Mouse (Mus musculus) lung, embryonic 16.5 days (tissue): Measurements from ENCODE around the gene Lyg2. TPM values are rescaled to one million over a fixed set of nuclear protein-coding genes. Genes with fewer than 3 reads are reported as not detected.

Experiments
- ATAC-seq: fragments of 200-750 bp; cut with Nextera tagmentation; 2 replicates; pipeline ENCODE4 v1.8.0; 2017; ENCODE audit warnings: low read depth, mild to moderate bottlenecking, moderate library complexity
- H3K27ac ChIP-seq: fragments of 300-500 bp; sonication (generic); 2 replicates; pipeline ENCODE4 v1.5.1; 2014; ENCODE audit warnings: mild to moderate bottlenecking, control low read depth, low read length
- H3K27me3 ChIP-seq: fragments of 300-500 bp; sonication (generic); 2 replicates; pipeline ENCODE4 v1.6.1; 2014; ENCODE audit warnings: low read depth, low read length, mixed read lengths; ENCODE audit not compliant: control insufficient read depth, insufficient read depth
- H3K36me3 ChIP-seq: fragments of 300-500 bp; sonication (generic); 2 replicates; pipeline ENCODE4 v1.6.1; 2014; ENCODE audit warnings: low read length; ENCODE audit not compliant: control insufficient read depth, insufficient read depth
- H3K4me1 ChIP-seq: fragments of 300-500 bp; sonication (generic); replicated peaks from 2 replicates; pipeline ENCODE4 v1.6.1; 2014; ENCODE audit warnings: low read length, mixed read lengths; ENCODE audit not compliant: control insufficient read depth, insufficient read depth
- H3K4me2 ChIP-seq: fragments of 300-500 bp; sonication (generic); 2 replicates; pipeline ENCODE4 v1.6.1; 2014; ENCODE audit warnings: low read depth, low read length, control low read depth
- H3K4me3 ChIP-seq: fragments of 300-500 bp; sonication (generic); 2 replicates; pipeline ENCODE4 v1.5.1; 2014; ENCODE audit warnings: mild to moderate bottlenecking, low read length, control low read depth
- H3K9ac ChIP-seq: fragments of 300-500 bp; sonication (generic); 2 replicates; pipeline ENCODE4 v1.6.1; 2014; ENCODE audit warnings: low read length, control low read depth
- H3K9me3 ChIP-seq: fragments of 300-500 bp; sonication (generic); 2 replicates; pipeline ENCODE4 v1.6.1; 2016; ENCODE audit warnings: low read length; ENCODE audit not compliant: control insufficient read depth
- WGBS: fragments of 180-500 bp; shearing (Covaris S2); extraction: QIAGEN DNeasy Blood & Tissue Kit; methylation state at CpG from one replicate; pipeline ENCODE4 v1.1.7; 2014; 5-methylcytosine and 5-hydroxymethylcytosine counted together
- polyA plus RNA-seq: library from polyadenylated mRNA; unstranded; fragments of >200 nt; fragmentation: Nextera tagmentation; extraction: Ambion mirVana; gene quantifications from 2 replicates; pipeline ENCODE4 v1.2.1, GENCODE M21; 2015

Gene Lyg2
- polyA plus RNA-seq, result not detected in 2 replicates

DNA sequence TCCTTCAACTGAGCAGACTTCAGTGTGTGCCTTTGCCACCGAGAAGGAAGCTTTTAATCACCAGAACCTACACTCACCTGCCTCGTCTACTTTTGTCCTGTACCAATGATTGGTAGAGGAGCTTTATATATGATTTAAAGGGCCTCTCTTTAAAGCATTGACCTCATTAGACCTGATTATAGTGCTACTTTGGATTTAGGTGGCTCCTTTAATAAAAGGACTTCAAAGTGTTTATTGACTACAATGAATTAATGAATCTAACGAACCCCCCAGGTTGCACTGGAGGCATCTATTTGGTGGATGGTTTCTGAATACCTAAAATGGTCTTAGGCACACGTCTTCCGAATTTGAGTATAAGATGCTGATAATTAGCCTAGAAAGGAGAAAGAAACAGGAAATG, at the start of gene Lyg2:
Gene Lyg2, minus strand, starts transcription at position 101 of the 400 bp plus-strand sequence.
- 69% methylated on average over 5 of the region's 5 CpGs for WGBS
- no peak within 1 kb of the TSS for H3K9ac ChIP-seq
- H3K27me3 ChIP-seq, result no peaks in the 10 kb centered on the region
- no peak within 1 kb of the TSS for H3K27ac ChIP-seq
- no peak within 1 kb of the TSS for H3K4me3 ChIP-seq
- no peaks in the 10 kb centered on the region for H3K36me3 ChIP-seq
- H3K9me3 ChIP-seq, result no peaks in the 10 kb centered on the region
- no peaks in the 10 kb centered on the region for H3K4me1 ChIP-seq
- ATAC-seq, result no peak
- no peak within 1 kb of the TSS for H3K4me2 ChIP-seq

DNA sequence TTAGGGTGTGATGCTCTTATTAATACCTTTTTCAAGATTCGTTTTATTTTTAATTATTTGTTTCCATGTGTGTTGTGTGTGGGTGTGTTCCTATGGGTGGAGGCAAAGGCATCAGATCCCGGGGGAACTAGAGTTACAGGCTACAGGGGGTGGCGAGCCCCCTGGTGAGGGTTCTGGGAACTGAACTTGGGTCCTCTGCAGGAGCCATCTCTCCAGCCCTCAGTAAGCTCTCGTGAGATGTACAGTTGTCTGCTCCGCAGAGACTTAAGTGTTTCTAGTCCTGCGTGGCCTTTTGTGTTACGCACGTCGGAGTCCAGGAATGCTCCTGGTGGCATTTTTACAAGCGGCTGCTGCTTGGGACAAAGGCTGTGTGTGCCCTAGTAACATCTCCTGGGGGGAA, 49.3 kb upstream of the Lyg2 start:
- no peaks in the 10 kb centered on the region for H3K9me3 ChIP-seq
- H3K27me3 ChIP-seq, result no peaks in the 10 kb centered on the region
- H3K4me3 ChIP-seq, result no peak overlapping the region
- no peak for ATAC-seq
- H3K9ac ChIP-seq, result no peak overlapping the region
- WGBS, result 58% methylated on average over 10 of the region's 10 CpGs
- H3K4me1 ChIP-seq, result no peaks in the 10 kb centered on the region
- no peak overlapping the region for H3K4me2 ChIP-seq
- no peak overlapping the region for H3K27ac ChIP-seq
- no peaks in the 10 kb centered on the region for H3K36me3 ChIP-seq

DNA sequence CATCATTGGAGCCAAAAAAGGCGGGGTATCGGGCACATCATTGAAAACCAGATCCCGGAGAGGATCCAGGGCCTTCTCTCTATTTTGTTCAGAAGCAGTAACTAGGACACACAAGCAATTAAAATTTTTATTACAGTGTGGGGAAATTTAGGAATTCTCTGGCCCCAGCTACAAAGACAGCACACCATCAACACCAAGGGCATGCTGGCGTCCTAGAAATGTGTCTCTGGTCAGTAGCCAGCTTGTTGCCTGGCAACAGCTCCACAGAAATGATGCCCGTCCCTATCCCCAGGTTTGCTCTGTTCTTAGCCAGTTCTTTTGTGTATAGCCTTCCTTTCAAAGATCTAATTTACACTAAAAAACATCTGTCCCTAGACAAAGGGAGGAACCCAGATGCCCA, 43.2 kb upstream of the Lyg2 start:
- no peak for ATAC-seq
- Histone ChIP-seq H3K36me3 (no peaks in the 10 kb centered on the region), H3K9me3 (no peaks in the 10 kb centered on the region), H3K4me3 (no peak overlapping the region), H3K27ac (no peak overlapping the region), H3K4me1 (peaks cover 13% of the 10 kb centered on the region), H3K4me2 (no peak overlapping the region), H3K27me3 (no peaks in the 10 kb centered on the region), H3K9ac (no peak overlapping the region)
- WGBS, result 57% methylated on average over 5 of the region's 5 CpGs

DNA sequence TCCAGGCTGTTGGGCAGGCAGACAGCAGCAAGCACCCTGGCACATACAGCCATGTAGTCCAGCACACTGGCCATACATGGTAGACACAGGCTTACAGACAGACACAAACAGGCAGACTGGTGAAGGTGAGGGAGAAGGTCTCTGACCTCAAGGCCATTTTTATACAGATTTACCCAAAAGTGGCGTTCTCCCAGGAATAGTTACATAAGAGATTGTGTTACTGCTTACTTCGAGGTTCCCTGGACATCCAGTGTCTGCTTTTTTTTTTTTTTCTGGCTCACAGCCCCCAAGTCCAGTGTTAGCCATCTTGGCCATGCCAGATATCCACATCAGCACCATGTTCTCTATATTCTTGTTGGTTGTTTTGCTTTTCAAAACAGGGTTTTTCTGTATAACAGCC, 42.2 kb upstream of the Lyg2 start:
- H3K9ac ChIP-seq, result no peak overlapping the region
- H3K36me3 ChIP-seq, result no peaks in the 10 kb centered on the region
- no peak overlapping the region for H3K27ac ChIP-seq
- H3K9me3 ChIP-seq, result no peaks in the 10 kb centered on the region
- H3K4me2 ChIP-seq, result no peak overlapping the region
- H3K4me3 ChIP-seq, result no peak overlapping the region
- no peak for ATAC-seq
- 62% methylated on average over 2 of the region's 2 CpGs for WGBS
- H3K4me1 ChIP-seq, result peaks cover 13% of the 10 kb centered on the region
- no peaks in the 10 kb centered on the region for H3K27me3 ChIP-seq

DNA sequence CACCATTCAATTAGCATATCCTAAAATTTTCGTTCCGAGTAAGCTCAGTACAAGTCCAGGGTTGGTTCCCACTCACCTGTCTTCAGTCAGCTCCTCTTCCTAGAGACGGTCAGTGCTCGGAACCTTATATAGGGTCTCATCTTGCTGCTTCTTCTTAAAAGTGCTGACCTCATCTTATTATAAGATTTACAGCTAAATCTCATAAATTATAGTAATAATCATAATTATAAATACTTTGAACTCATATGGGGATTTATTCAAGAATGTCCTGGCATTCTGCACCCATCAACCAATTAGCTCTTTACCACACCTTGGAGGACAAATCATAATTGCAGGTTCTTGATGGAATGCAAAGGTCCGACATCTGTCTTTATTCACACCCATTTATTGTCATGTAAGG, 41.4 kb upstream of the Lyg2 start, which contains the start of gene Lyg1:
Gene Lyg1, minus strand, starts transcription at position 101 of the 400 bp plus-strand sequence.
- H3K9me3 ChIP-seq, result no peaks in the 10 kb centered on the region
- H3K4me3 ChIP-seq, result no peak within 1 kb of the TSS
- H3K9ac ChIP-seq, result no peak within 1 kb of the TSS
- peak within 1 kb of the TSS; percentile 77 for H3K27ac ChIP-seq
- H3K36me3 ChIP-seq, result no peaks in the 10 kb centered on the region
- H3K4me1 ChIP-seq, result peaks cover 13% of the 10 kb centered on the region
- no peaks in the 10 kb centered on the region for H3K27me3 ChIP-seq
- peak within 1 kb of the TSS; percentile 33 for H3K4me2 ChIP-seq
- WGBS, result 81% methylated on average over 5 of the region's 5 CpGs
- no peak for ATAC-seq

DNA sequence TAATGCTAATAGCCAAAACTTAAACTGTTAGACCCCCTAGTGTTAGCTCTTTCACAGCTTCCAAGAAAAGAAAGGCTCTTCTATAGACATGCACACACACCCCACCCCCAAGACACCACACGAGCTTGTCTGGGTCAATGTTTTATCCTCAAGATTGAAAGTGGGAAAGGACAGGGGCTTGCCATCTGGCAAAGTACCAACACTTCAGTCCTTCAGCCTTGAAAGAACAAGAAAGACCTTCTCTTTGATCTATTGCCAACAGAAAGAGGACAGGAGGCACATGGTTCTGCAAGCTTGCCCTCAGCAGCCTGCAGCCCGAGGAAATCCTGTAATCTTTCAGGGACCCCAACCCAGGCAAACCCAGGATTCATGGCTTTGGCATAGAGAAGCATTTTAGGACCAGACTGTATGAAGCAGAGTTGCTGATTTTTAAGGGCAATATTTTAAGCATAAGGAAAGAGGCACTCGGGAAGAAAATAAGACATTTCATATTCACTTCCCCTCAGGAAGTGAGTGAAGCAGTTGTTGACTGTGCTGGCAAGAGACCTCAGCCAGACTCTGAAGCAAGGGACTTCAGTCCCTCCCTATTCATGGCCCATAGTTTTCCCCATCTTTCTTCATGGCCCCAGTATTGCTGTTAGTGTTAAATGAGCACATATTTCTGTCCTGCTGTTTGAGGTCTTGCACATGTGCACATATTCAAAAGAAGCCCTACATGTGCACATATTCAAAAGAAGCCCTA, 40.6 kb upstream of the Lyg2 start:
- peak; percentile 91 for ATAC-seq
- Histone ChIP-seq H3K4me2 (peak overlapping the region; percentile 33), H3K4me1 (peaks cover 13% of the 10 kb centered on the region), H3K36me3 (no peaks in the 10 kb centered on the region), H3K4me3 (no peak overlapping the region), H3K27ac (peak overlapping the region; percentile 77), H3K9me3 (no peaks in the 10 kb centered on the region), H3K27me3 (no peaks in the 10 kb centered on the region), H3K9ac (no peak overlapping the region)
- WGBS, result 1% methylated on average over 3 of the region's 3 CpGs

DNA sequence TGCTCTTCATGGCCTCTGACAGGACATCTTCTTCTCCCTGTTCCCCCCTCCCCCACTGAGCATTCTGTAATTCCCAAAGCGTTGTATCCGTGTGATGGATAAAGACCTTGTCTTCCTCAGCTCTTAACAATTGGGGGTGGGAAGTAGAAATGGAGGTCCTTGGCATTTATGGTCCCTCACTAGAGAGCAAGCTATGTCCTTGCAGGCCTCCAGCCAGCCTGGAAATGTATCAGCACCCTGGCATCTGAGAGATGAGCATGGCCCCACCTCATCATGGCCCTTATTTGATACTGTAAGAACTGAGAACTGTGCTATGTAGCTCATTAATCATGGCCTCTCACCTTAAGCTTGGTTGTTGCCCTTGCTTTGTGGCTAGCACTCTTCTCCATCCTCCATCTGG, 39.0 kb upstream of the Lyg2 start:
- Histone ChIP-seq H3K4me2 (no peak overlapping the region), H3K27ac (no peak overlapping the region), H3K27me3 (no peaks in the 10 kb centered on the region), H3K36me3 (no peaks in the 10 kb centered on the region), H3K4me1 (peaks cover 13% of the 10 kb centered on the region), H3K9me3 (no peaks in the 10 kb centered on the region), H3K4me3 (no peak overlapping the region), H3K9ac (no peak overlapping the region)
- no peak for ATAC-seq
- 90% methylated on average over 2 of the region's 2 CpGs for WGBS

DNA sequence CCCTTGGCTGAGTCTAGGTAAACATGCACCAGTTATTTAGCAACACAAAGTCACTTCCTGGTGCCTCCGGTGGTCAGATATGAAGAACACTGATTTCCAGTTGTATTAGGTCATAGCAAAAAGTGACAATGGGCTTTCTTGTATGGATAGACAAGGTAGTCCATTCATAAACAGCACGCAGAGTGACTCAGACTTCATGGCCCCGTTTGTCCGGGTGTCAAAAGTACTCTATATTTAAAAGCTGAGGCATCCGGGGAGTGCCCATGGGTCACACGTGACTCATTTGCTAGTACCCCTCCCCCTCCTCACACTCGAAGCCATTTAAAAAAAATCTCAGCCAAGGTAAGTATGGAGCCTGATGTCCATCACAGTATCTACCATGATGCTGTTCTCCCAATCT, 38.5 kb upstream of the Lyg2 start:
- Histone ChIP-seq H3K27ac (no peak overlapping the region), H3K4me3 (no peak overlapping the region), H3K4me2 (no peak overlapping the region), H3K4me1 (peaks cover 13% of the 10 kb centered on the region), H3K9me3 (no peaks in the 10 kb centered on the region), H3K27me3 (no peaks in the 10 kb centered on the region), H3K9ac (no peak overlapping the region), H3K36me3 (no peaks in the 10 kb centered on the region)
- no peak for ATAC-seq
- 43% methylated on average over 7 of the region's 7 CpGs for WGBS

DNA sequence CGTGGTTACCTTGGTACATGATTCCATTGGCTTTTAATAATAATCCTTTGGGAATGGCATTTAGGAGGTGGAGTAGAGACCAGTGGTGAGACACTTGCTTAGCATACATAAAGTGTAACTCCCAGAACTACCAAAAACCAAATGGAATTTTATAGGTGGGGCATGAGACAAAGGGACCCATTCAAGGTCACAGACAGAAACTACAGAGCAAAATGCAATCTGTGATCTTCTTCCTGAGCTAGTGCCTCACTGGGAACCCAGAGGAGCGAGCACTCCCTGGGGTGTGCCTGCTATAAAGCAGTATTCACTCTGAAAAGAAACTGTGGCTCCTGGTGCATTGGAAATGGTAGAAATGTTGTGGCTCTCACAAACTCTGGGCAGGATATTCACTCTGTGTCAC, 32.6 kb upstream of the Lyg2 start:
- 77% methylated on average over 2 of the region's 2 CpGs for WGBS
- H3K36me3 ChIP-seq, result no peaks in the 10 kb centered on the region
- H3K27ac ChIP-seq, result no peak overlapping the region
- H3K4me1 ChIP-seq, result no peaks in the 10 kb centered on the region
- H3K4me2 ChIP-seq, result no peak overlapping the region
- no peaks in the 10 kb centered on the region for H3K9me3 ChIP-seq
- H3K27me3 ChIP-seq, result no peaks in the 10 kb centered on the region
- no peak overlapping the region for H3K9ac ChIP-seq
- ATAC-seq, result no peak
- no peak overlapping the region for H3K4me3 ChIP-seq
